Mouse (Mus musculus) natural killer cell, adult 2 months (primary cell): ENCODE data around the gene Ccdc33.

Source experiments
- DNase-seq, 2 experiments: peaks; one replicate each; pipeline ENCODE4 v3.0.0; 2022; ENCODE audit warnings: low spot score in 2 of 2

Gene Ccdc33

DNA sequence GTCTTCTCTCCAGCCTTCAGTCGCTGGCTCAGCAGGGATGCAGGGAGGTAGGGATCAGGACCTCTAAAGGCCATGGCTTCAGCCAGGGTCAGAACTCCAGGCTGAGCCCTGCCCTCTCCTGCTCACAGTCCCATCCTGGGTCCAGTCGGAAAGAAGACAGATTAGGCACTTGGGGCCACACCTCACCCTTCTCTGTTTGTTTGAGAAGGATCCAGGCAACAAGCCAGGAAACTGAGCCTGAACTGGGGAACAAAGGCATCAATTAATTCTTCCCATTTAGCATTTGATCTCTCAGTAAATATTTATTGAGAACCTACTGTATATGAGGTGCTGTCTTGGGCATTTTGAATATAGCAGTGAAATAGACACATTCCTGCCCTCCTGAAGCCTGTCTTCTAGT is at the start of gene Ccdc33:
Gene Ccdc33, minus strand, starts transcription at position 153 of the 400 bp plus-strand sequence.
- no peak for DNase-seq

DNA sequence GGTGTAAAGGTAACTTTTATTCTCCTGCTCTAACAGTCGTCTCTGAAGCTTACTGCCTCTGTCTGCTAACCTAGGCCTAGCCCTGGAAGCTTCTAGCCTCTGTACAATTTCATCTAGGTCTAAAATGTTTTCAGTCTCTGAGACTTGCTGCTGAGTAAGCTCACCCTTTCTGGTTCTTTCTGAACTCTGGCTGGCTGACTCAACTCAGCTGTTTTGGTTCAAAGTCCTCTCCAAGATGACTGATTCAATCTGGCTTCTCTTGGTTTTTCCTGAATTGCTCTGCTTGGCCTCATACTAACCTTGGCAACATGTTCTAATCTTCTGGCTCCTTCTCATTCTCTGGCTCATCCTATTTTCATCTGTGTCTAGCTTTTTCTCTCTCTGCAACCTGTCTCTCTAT is 47.2 kb upstream of the Ccdc33 start:
- DNase-seq, result no peak

DNA sequence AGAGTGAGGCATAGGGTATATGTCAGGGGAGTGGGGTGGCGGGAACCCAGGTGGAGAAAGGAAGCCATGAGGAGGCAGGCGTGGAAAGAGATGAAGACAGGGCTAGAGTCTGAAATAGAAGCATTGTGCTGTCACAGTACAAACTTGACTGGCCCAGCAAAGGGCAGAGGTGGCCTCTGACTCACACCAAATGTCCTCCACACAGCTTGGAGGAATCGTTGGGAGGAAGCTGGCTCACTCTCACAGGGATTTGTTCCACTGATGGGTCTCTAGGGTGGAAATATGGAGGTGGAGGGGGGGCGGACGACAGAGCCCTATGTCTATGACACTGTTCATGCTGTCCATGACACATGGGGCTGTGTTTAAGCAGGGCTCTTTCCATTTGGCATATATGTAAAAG is 44.5 kb upstream of the Ccdc33 start:
- DNase-seq, result no peak

DNA sequence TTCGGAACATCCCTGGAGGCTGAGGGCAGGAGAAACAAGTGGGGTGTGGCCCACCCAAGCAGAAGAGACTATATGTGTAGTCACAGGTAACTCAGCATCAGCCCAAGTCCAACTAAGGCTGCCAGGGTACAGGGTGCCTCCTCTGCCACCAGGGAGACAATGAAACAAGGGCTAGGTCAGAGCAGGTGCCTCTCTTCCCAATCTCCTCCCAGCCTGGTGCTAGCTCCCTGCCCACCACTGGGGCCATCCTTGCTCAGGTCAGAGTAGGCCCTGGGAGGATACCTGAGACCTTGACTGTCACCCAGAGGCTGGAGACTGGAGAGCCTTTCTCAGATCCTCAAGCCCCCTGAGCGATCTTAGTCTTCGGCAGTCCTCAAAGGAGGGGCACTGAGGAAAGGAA is 43.5 kb upstream of the Ccdc33 start:
- DNase-seq, result no peak

DNA sequence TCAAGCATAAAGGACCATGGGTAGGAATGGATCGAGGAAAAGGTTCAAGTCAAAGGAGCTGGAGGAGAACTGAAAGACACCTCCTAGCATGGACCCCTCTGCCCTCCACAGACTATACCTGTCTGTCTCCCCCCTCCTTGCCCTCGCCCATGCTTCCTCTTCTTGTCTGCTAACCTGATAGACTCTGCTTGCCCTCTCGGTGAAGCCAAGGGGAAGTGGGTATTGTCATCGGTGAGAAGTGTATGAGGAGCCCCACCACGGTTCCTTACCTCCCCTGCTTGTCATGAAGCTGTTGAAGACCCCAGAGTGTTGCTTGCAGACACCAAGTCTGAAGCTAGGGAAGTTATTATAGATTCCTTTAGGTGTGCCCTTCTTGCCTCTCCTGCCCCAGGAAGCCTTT is 41.7 kb upstream of the Ccdc33 start:
- DNase-seq, result peak in 1 of 2 experiments; percentile 7

DNA sequence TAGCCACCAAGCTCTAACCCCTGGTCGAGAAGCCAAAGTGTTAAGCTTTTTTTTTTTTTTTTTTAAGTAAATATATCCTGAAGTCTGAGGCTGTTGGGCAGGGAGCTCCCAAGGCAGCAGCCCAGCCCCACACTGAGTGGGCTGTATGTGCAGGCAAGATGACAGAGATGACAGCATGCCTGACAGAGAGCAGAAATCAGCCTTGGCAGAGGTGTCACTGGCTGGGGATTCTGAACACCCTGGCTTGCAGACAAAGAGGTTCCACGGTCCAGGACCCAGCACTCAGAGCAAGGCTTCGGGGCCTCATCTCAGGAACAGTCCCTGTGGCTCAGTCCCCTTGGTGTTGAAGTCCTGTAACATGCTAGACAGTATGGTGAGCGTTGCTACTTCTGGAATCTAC is 41.2 kb upstream of the Ccdc33 start:
- no peak for DNase-seq

DNA sequence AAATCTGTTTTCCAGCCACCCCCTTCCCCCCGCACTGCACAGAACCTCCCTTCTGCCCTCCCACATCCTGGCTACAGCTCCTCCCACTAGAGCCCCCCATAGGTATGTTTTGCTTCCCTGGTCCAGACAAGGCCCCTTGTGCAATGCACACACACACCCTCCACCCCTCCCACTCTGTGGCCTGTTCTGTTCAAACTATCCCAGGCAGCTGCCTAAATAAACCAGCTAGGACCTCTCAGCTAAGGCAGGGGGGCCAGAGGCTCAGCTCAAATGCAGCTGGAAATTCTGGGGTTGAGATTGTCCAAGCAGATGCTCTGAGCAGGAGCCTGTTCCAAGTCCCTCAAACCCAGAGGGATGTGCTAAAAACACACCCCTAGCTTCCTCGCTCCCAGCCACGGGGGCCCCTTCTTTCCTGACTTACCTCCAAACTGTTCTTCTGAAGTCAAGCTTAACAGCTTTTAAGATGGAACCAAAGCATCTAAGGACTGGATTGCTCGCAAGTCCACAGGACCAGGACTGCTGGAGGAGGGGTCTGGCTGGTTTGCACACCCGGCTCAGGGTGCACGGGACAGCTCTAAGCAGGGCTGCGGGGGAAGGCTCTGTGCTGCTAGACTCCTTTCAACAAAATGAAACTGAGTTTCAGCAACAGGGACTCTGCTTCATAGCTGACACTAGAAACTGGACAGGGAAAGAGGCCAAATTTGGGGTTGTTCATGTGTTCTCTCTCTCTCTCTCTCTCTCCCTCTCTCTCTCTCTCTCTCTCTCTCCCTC is 40.1 kb upstream of the Ccdc33 start:
- no peak for DNase-seq

DNA sequence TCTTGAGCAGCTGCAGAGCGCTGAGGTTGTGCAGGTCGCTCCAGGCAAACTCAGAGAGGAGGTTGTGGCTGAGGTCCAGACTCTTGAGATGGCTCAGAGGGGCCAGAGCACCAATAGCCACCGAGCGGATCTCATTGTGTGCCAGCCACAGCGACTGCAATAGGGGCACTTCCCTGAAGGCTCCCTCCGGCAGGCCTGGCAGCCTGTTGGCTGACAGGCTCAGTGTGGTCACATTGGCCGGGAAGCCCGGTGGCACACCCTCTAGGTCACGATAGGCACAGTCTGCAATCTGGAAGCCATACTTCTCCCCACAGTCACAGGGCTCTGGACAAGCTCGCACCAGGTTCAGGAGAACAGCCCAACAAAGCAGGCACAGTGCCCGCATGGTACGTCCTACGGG is 39.2 kb upstream of the Ccdc33 start:
- no peak for DNase-seq

DNA sequence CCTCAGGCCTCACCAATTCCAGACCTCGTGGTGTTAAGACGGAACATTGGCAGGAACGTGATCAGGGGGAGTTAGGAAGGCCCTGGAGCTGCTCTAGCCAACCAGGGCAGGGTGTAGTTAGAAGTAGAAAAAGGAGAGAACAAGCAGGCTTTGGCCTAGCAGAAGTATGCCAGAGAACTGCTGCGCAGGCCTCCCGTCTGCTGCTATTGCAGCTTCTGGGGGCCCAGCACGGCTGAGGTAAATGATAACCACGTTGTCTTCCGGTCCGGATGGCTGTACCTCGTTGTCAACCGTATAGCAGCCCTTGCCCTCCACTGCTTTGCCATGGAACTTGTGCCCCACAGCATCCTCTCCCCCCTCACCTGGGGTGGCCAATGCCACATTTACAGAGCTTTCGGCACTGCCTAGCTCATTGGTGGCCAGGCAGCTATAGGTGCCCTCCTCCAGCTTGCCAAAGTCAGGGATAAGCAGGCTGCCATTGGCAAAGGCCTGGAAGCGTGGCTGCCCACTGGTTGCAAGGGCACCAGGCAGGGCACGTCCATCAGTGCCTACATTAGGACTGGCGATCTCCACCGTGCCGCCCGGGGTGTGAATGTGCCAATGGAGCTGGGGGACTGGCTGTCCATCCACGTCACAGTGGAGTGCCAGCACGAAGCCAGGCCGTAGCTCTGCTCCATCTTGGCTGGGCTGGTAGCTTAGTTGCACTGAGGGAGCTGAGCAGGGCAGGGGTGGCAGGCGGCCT is 38.4 kb upstream of the Ccdc33 start:
- no peak for DNase-seq

DNA sequence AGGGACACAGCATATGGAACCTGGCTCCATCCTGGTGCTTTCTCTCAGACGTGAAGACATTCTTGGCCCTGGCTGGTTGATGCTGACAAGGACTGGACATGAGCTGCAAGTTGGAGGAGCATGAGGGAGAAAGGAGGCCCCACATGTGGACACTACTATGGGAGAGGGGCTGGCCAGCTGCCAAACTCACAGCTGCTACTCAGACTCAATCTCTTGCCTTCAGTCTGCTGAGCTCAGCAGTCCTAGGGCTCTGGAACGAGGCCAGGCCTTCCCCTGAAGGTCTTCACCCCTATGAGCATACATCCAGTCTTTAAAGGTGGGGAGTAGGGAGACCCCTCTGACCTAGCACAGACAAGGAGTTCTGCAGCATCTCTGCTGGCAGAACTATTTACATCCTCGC is 36.7 kb upstream of the Ccdc33 start:
- no peak for DNase-seq

DNA sequence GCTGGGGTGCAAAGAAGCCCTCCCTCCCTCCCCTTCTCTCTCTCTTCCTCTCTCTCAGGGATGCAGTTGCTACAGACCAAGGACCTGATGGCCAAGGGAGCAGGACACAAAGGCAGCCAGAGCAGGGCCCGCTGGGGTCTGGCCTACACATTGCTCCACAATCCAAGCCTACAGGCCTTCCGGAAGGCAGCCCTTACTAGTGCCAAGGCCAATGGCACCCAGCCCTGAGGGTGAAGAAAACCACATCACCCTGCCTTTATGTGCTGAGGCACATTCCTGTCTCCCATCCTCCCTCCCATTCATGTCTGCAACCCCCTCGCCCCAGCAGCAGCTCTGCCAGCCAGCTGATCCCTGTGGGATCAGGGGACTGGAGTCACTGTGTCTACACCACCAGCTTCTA is 34.5 kb upstream of the Ccdc33 start:
- no peak for DNase-seq

DNA sequence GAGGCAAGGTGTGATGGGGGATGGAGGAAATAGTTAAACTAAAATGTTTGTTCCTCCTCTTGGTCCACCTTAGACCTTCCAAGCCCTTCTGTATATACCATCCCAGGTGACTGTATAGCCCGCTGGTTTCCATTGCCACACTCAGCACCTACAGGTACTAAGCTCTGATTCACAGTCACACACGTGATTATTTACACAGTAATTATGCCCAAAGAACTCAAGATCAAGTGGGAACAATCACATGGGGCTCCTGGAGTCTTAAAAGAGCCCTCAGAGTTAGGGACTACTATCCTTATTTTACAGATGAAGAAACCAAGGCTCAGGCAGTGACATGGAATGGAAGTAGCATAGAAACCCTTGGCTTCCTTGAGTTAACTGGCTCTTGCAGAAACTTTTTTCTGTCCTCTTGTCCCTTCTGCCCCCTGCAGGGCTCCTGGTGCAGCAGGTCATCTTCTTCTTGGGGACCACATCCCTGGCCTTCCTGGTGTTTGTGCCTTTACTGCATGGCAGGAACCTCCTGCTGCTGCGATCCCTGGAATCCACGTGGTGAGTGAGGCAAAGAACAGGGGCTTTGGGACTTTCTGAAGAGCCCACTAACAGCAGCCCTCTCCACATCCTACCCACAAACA is 32.2 kb upstream of the Ccdc33 start:
- DNase-seq, result no peak

DNA sequence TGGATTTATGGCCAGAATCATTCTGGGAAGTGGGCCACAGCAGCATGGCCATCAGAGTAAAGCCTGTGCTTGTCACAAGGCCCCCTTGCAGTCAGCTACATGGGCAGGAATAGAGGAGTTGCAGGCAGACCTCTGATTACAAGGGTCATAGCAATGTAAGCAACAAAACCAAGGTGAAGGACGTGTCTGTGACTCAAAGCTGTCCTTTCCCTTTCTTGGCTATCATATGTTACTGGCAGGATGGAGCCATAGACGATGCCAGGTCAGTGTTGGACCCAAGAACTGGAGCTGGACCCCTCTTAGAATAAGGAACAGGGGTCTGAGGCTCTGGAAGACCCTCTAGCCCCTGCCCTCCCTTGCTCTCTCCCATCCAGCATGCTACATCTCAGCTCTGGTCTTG is 30.2 kb upstream of the Ccdc33 start:
- no peak for DNase-seq

DNA sequence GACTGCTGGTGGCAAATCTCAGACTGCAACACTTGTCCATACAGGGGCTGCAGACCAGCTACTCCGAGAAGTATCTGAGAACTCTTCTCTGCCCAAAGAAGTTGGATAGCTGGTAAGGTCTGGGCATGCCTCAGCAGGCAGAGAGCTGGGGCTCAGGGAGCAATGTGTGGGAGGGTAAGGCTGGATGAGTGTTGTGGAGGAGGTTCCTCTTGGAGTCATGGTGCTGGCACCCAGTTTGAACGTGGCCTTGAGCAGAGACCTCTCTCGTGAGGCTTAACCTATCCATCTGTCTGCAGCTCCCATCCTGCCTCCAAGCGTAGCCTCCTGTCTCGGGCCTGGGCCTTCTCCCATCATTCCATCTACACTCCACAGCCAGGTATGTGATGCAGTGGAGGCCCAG is 26.8 kb upstream of the Ccdc33 start:
- DNase-seq, result no peak

DNA sequence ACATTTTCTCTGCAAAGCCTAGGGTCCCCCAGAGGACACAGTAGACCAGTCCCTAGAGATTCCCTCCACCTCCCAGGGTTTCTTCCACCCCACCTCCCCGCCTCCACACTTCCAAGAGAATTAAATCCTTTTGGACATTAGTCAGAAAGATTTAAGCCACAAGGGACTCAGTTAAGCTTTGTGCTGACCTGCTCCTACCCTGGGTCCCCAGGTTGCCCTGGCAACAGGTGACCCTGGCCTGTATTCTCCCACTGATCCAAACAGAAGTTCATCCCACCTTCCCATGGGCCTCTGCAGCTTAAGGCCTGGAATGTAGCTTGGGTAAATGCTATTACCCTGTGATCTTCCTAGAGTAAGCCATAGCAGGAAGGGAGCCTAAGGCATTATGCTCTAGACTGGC is 26.0 kb upstream of the Ccdc33 start:
- DNase-seq, result no peak

DNA sequence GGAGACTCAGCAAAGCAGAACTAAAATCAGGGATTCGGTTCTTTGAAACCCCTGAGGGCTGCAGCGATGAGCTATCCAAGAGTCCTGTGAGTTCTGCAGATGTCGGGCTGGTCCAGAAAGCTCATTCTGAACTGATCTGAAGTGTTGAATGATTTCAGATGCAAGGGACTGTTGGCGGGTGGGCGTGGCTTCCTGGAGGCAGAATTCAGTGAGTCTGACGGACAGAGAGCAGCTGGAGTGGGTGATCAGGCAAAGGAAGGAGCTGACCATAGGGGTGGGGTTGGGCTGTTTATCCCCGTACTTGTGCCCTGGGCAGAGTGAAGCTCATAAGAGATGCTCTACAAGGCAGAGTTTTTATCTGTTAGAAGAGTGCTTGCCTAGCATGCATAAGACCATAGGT is 24.8 kb upstream of the Ccdc33 start:
- no peak for DNase-seq

DNA sequence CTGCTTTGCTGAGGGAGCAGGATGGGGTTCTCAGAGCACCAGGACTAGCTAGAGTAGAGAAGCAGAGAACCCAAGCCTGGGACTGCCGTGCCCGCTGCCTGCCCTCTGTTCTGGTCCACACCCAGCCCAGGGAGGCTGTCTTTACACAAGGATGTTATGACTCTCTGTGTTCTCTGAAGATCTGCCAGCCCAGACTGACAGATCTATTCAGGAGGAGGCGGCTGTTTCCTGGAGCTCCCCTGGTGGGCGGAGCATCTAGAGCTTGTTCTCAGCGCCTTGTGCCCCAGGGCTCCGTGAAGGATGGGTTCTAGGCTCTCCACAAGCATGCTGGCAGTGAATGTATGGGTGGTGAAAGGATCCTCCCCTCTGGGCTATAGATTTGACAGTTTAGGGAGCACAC is 21.3 kb upstream of the Ccdc33 start:
- DNase-seq, result peak in 1 of 2 experiments; percentile 19

DNA sequence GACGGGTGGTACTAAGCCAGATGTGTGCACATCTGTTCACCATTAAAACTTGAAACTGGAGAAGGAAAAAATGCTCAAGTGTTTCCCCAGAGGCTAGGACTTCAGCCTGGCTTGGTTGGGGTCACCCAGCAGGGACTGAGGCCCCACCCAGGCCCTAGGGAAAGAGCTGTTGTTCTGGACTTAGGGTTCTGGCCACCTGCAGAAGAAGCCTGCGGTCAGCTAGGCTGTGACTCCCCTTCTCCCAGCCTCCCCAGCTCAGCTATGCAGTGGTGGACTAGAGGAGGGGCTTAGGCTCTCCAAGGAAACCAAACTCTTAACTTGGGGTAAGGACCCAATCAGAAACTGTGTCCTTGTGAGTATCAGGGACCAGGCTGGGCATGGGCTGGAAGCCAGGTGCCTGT is 17.3 kb upstream of the Ccdc33 start:
- DNase-seq, result no peak

DNA sequence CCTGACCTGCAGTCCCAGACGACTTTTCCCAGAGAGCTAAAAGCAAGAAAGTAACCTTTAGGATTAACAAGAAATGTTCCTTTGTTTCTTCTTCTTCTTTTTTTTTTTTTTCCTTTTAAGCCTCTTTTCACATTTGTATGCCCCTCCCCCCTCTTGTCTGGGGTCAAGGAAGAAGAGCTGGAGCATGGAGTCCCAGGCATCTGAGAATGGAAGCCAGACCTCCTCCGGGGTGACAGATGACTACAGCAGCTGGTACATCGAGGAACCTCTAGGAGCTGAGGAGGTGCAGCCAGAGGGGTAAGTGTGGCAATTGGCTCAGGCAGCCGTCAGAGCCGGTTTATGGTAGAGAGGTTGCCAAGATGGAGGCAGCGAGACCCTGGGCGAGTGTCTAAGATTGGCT is 16.3 kb upstream of the Ccdc33 start:
- no peak for DNase-seq

DNA sequence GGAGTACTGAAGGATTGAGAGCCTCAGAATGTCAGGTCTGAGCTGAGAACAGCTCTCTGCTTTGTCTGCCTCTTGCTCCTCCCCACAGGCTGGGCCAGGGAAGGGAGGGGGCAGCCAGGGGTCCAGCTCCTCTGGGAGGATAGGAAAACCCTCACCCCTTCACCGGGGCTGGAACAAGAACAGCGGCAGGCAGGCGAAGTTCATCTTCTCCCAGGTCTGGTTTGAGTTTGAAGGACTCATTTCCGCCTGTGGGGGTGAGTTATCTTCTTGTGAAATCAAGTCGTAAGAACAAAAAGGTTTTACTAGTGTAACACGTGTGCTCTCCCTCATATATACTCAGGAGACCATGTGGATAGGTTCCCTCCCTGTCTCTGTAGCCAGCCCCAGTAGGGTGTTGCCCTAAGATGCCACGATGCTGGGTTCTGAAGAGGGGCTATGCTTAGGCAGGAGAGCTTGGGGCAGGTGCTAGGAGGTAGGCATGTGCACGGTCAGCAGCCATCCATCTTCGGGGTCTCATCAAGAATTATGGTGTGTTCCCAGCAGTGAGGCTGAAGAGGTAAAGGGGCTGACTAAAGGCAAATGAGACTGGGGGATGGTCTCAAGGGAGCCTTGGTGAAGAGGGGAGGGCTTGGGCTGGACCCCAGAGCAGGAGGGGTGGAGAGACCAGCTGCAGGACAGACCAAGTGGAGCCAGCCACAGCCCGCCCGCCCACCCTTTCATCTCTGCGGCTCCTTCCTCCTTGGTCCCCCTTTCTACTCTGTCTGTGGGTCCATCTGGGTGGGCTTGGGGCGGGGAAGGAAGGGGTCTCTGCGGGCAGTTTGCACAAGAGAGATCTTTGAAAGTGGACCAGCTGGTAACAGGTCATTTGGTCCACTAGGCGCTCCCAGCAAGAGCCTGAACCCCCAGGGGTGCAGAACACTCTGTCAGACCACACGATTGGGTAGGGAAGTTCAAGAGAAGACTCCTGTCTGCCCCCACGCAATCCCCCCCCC is 15.6 kb upstream of the Ccdc33 start:
- DNase-seq, result no peak

DNA sequence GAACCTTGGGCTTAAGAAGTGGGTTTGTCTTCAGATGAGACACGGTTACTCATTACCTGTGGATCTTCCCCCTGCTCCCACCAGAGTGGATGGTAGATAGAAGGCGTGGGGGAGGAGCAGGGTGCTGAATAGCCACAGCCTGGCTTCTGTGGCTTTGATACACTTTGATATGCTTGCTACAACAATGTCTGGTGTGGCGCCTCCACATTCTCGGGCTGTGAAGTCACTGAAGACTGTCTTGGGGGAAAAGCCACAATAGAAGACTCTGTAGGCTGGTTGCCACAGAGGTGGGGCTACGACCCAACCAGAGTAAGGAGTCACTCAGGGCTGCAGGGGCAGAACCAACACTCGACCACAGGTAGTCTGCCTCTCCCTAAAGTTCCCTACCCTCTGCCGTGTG is 13.1 kb upstream of the Ccdc33 start:
- DNase-seq, result no peak

DNA sequence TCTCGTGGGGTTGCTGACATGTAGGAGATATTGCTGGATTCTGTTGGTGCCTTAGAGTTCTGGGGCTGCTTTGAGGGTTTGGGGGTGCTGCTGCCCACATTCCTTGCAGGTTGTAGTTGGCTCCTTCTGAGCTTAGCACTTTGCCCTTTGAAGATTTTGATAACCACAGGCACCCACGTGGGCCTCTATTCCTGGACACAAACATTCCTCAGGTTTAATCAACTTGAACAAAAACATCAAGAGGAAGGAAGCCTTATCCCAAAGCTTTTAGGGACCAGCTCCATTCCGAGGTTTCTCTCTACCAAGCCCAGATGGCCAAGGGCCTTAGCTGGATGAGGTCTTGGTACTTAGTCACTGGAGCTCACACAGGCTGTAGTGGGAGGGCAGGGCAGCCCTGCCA is 12.3 kb upstream of the Ccdc33 start:
- DNase-seq, result no peak
